Mouse (Mus musculus) ES-Bruce4 (cell line): ENCODE measurements around the gene Map3k3.

Source experiments
- CTCF ChIP-seq: IDR thresholded peaks from one replicate; pipeline ENCODE4 v1.8.1; 2011; ENCODE audit warnings: low read depth, low read length
- EP300 ChIP-seq: IDR thresholded peaks from 2 replicates; pipeline ENCODE4 v1.6.1; 2011; ENCODE audit warnings: low read depth, low read length; ENCODE audit not compliant: insufficient read depth
- POLR2A ChIP-seq: IDR thresholded peaks from one replicate; pipeline ENCODE4 v1.8.1; 2011; ENCODE audit warnings: low read length; ENCODE audit not compliant: insufficient read depth

- TF ChIP-seq CTCF = no peak
- no peak for TF ChIP-seq POLR2A
- TF ChIP-seq EP300 = no peak
Observed at GRCm38 (mm10) chr11:106129477-106129876, 45.1 kb downstream of the Map3k3 start.
